Mouse (Mus musculus) MEL (cell line): ENCODE data around the gene Pomt2.

Source experiments
- CHD1 ChIP-seq: IDR thresholded peaks from 2 replicates; pipeline ENCODE4 v1.6.1; 2012; ENCODE audit warnings: low read depth, mild to moderate bottlenecking, inconsistent platforms, low read length, improper control_type of control experiment
- CTCF ChIP-seq, 3 experiments: IDR thresholded peaks in 2 of 3; conservative IDR thresholded peaks in 1 of 3; 2 replicates each; pipeline ENCODE4 v1.5.1; 2011 to 2012; ENCODE audit warnings: low read length in 3 of 3, low read depth in 2 of 3, mild to moderate bottlenecking in 2 of 3, improper control_type of control experiment in 1 of 3, inconsistent platforms in 1 of 3, mixed read lengths in 1 of 3, moderate library complexity in 1 of 3; ENCODE audit not compliant: control insufficient read depth in 1 of 3, insufficient read depth in 1 of 3, poor library complexity in 1 of 3, severe bottlenecking in 1 of 3
- EP300 ChIP-seq, 2 experiments: IDR thresholded peaks; 2 replicates each; pipeline ENCODE4 v1.6.1; 2011; ENCODE audit warnings: improper control_type of control experiment in 2 of 2, low read length in 2 of 2, low read depth in 1 of 2, mild to moderate bottlenecking in 1 of 2
- GATA1 ChIP-seq: IDR thresholded peaks from 2 replicates; pipeline ENCODE4 v1.6.1; 2011; ENCODE audit warnings: low read depth, low read length, improper control_type of control experiment
- MAX ChIP-seq: IDR thresholded peaks from 2 replicates; pipeline ENCODE4 v1.6.1; 2011; ENCODE audit warnings: low read length, improper control_type of control experiment
- NELFE ChIP-seq: IDR thresholded peaks from 2 replicates; pipeline ENCODE4 v1.6.1; 2011; ENCODE audit warnings: low read depth, low read length, improper control_type of control experiment
- POLR2A ChIP-seq, 2 experiments: IDR thresholded peaks; 2 replicates each; pipeline ENCODE4 v1.6.1; 2011 to 2012; ENCODE audit warnings: low read length in 2 of 2, mild to moderate bottlenecking in 2 of 2, control low read depth in 1 of 2, improper control_type of control experiment in 1 of 2, low read depth in 1 of 2, moderate library complexity in 1 of 2; ENCODE audit not compliant: control insufficient read depth in 1 of 2, insufficient read depth in 1 of 2, poor library complexity in 1 of 2
- POLR2AphosphoS5 ChIP-seq: IDR thresholded peaks from 2 replicates; pipeline ENCODE4 v1.6.1; 2012; ENCODE audit warnings: low read depth, borderline replicate concordance, mild to moderate bottlenecking, inconsistent platforms, low read length, moderate library complexity, mixed read lengths
- RCOR1 ChIP-seq: IDR thresholded peaks from 2 replicates; pipeline ENCODE4 v1.6.1; 2012; ENCODE audit warnings: low read depth, mild to moderate bottlenecking, inconsistent platforms, low read length, improper control_type of control experiment
- TAL1 ChIP-seq: IDR thresholded peaks from 2 replicates; pipeline ENCODE4 v1.6.1; 2012; ENCODE audit warnings: mild to moderate bottlenecking, inconsistent platforms, low read length, moderate library complexity, mixed read lengths
- USF1 ChIP-seq: IDR thresholded peaks from 2 replicates; pipeline ENCODE4 v1.6.1; 2014; ENCODE audit warnings: low read depth, mild to moderate bottlenecking, inconsistent platforms, low read length, improper control_type of control experiment, moderate library complexity
- ZMIZ1 ChIP-seq: IDR thresholded peaks from 2 replicates; pipeline ENCODE4 v1.6.1; 2012; ENCODE audit warnings: low read depth, mild to moderate bottlenecking, inconsistent platforms, low read length, improper control_type of control experiment, moderate library complexity

DNA sequence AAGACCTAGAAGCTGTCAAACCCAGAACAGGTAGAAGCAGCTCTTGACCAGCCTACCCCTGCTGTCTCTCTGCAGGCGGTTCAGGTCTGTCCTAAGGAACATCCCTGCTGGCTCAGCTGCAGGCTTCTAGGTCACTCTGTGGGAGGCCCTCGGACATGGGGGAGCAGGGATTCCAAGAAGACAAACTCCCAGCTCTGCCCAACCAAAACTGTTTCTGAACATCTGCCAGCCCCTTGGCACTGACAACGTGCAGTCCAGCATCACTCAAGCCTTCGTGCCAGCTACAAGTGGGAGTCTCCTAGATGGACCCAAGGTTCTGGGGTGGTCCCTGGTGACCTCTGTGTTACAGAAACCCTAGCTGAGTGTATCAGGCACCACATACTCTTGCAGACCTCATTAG, 54.5 kb downstream of the Pomt2 start:
- no peak for TF ChIP-seq POLR2A (IDR thresholded peaks at IDR 0.05; ENCODE audit: control insufficient read depth in 1 of 2, insufficient read depth in 1 of 2, low read depth in 1 of 2, low read length in 2 of 2, poor library complexity in 1 of 2)
- no peak for TF ChIP-seq USF1
- TF ChIP-seq CTCF (IDR thresholded peaks at IDR 0.05 in 2 of 3, conservative IDR thresholded peaks at IDR 0.05 in 1 of 3; ENCODE audit: control insufficient read depth in 1 of 3, insufficient read depth in 1 of 3, low read depth in 2 of 3, low read length in 3 of 3, poor library complexity in 1 of 3, severe bottlenecking in 1 of 3) = no peak
- no peak for TF ChIP-seq EP300 (IDR thresholded peaks at IDR 0.05; ENCODE audit: low read depth in 1 of 2, low read length in 2 of 2)
- no peak for TF ChIP-seq TAL1
- no peak for TF ChIP-seq NELFE
- no peak for TF ChIP-seq MAX
- TF ChIP-seq ZMIZ1 = no peak
- TF ChIP-seq GATA1 = no peak
- no peak for TF ChIP-seq CHD1
- TF ChIP-seq POLR2AphosphoS5 = no peak
- no peak for TF ChIP-seq RCOR1
